Mouse (Mus musculus) hindbrain, embryonic 10.5 days (tissue): ENCODE results near the gene Cd86. TPM values are rescaled to one million over a fixed set of nuclear protein-coding genes. Genes with fewer than 3 reads are reported as not detected.

ENCODE experiments used
- DNase-seq: peaks from one replicate; pipeline ENCODE4 v3.0.0-alpha.2; 2017; ENCODE audit warnings: low spot score
- H3K27ac ChIP-seq: fragments of 300-500 bp; sonication (generic); 2 replicates; pipeline ENCODE4 v1.5.1; 2016; ENCODE audit warnings: mild to moderate bottlenecking, moderate library complexity
- H3K27me3 ChIP-seq: fragments of 300-500 bp; sonication (generic); 2 replicates; pipeline ENCODE4 v1.6.1; 2016; ENCODE audit warnings: mild to moderate bottlenecking; ENCODE audit not compliant: poor library complexity, insufficient read depth, severe bottlenecking
- H3K36me3 ChIP-seq: fragments of 300-500 bp; sonication (generic); 2 replicates; pipeline ENCODE4 v1.6.1; 2016; ENCODE audit warnings: mild to moderate bottlenecking, moderate library complexity
- H3K4me1 ChIP-seq: fragments of 300-500 bp; sonication (generic); replicated peaks from 2 replicates; pipeline ENCODE4 v1.6.1; 2016; ENCODE audit warnings: mild to moderate bottlenecking
- H3K4me3 ChIP-seq: fragments of 300-500 bp; sonication (generic); 2 replicates; pipeline ENCODE4 v1.5.1; 2016; ENCODE audit warnings: mild to moderate bottlenecking, moderate library complexity
- H3K9me3 ChIP-seq: fragments of 300-500 bp; sonication (generic); 2 replicates; pipeline ENCODE4 v1.6.1; 2016; ENCODE audit warnings: mild to moderate bottlenecking, moderate library complexity
- WGBS: fragments of 180-500 bp; shearing (Covaris S2); methylation state at CpG from one replicate; pipeline ENCODE4 v1.1.7; 2016; 5-methylcytosine and 5-hydroxymethylcytosine counted together
- polyA plus RNA-seq: library from polyadenylated mRNA; unstranded; fragments of >200 nt; fragmentation: Nextera tagmentation; extraction: Ambion mirVana; gene quantifications from 2 replicates; pipeline ENCODE4 v1.2.1, GENCODE M21; 2016

The Cd86 gene
- polyA plus RNA-seq, 1 experiment from 2014 or later, result 1.2 TPM

- Histone ChIP-seq H3K4me3 (no peak overlapping the region), H3K4me1 (peaks cover 16% of the 10 kb centered on the region), H3K9me3 (no peaks in the 10 kb centered on the region), H3K36me3 (no peaks in the 10 kb centered on the region), H3K27me3 (no peaks in the 10 kb centered on the region), H3K27ac (no peak overlapping the region)
- 28% methylated on average over 3 of the region's 3 CpGs for WGBS
- DNase-seq, result no peak
Measured at GRCm38 (mm10) chr16:36649304-36649703, 16.6 kb downstream of the Cd86 start.

- H3K4me1 ChIP-seq, result peaks cover 16% of the 10 kb centered on the region
- DNase-seq, result no peak
- 86% methylated on average over 6 of the region's 6 CpGs for WGBS
- no peak overlapping the region for H3K4me3 ChIP-seq
- H3K27ac ChIP-seq, result no peak overlapping the region
- H3K9me3 ChIP-seq, result no peaks in the 10 kb centered on the region
- H3K36me3 ChIP-seq, result no peaks in the 10 kb centered on the region
- no peaks in the 10 kb centered on the region for H3K27me3 ChIP-seq
Measured at GRCm38 (mm10) chr16:36645124-36645523, 20.8 kb downstream of the Cd86 start.

GRCm38 (mm10) chr16:36642696-36643046 lies 23.2 kb downstream of the Cd86 start:
- no peaks in the 10 kb centered on the region for H3K4me1 ChIP-seq
- 79% methylated on average over 5 of the region's 5 CpGs for WGBS
- DNase-seq, result no peak
- H3K27ac ChIP-seq, result no peak overlapping the region
- no peak overlapping the region for H3K4me3 ChIP-seq
- H3K36me3 ChIP-seq, result no peaks in the 10 kb centered on the region
- H3K9me3 ChIP-seq, result no peaks in the 10 kb centered on the region
- H3K27me3 ChIP-seq, result no peaks in the 10 kb centered on the region

DNA sequence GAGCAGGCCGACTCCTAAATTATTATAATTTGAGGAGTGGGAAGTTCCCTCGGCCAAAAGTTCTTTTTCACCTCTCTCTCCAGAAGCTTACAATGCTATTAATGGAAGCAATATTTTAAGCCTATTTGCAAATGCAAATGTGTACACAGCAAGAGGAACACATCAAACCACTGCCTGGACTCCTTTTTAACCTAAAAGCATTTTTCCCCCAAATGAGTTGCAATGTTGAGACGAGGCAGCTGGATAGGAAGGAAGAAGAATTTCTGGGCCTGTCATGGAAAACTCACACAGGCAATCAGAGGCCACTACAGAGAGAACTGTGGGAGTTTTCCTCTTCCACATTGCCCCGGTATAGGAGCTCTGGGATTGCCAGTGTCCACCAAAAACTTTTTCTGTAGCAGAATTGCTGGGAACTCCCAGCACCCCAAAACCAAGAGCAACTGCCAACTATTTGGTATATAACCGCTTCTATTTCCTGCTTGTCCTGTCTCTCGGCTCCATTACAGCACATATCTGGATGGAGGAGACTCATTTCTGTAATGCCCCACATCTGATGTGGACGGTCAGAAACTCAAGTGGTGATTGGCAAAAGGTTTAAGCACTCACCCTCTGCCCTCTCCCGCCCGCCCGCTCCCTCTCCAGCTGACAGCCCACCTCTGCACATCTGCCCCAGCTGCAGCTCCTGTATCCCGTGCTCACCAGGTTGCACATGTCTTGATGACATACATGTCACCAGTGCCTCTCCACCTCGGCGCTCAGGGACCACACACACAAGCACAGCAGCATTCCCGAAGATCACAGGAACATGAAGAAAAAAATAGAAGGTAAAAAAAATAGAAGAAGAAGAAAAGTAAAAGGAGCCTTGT lies 23.8 kb downstream of the Cd86 start:
- Histone ChIP-seq H3K9me3 (no peaks in the 10 kb centered on the region), H3K27ac (no peak overlapping the region), H3K4me3 (no peak overlapping the region), H3K4me1 (no peaks in the 10 kb centered on the region), H3K36me3 (no peaks in the 10 kb centered on the region), H3K27me3 (no peaks in the 10 kb centered on the region)
- 84% methylated on average over 14 of the region's 14 CpGs for WGBS
- no peak for DNase-seq

- DNase-seq, result no peak
- WGBS, result 65% methylated on average over 5 of the region's 5 CpGs
- Histone ChIP-seq H3K9me3 (no peaks in the 10 kb centered on the region), H3K4me1 (no peaks in the 10 kb centered on the region), H3K4me3 (no peak overlapping the region), H3K27ac (0 out of 2 replicates have a peak overlapping the region, but pooled peaks have one; percentile 8), H3K27me3 (no peaks in the 10 kb centered on the region), H3K36me3 (no peaks in the 10 kb centered on the region)
Measured at GRCm38 (mm10) chr16:36640993-36641392, 24.9 kb downstream of the Cd86 start.

GRCm38 (mm10) chr16:36639812-36640504 lies 25.9 kb downstream of the Cd86 start:
- Histone ChIP-seq H3K27me3 (no peaks in the 10 kb centered on the region), H3K4me3 (no peak overlapping the region), H3K27ac (no peak overlapping the region), H3K9me3 (no peaks in the 10 kb centered on the region), H3K36me3 (no peaks in the 10 kb centered on the region), H3K4me1 (no peaks in the 10 kb centered on the region)
- 89% methylated on average over 16 of the region's 16 CpGs for WGBS
- DNase-seq, result no peak

DNA sequence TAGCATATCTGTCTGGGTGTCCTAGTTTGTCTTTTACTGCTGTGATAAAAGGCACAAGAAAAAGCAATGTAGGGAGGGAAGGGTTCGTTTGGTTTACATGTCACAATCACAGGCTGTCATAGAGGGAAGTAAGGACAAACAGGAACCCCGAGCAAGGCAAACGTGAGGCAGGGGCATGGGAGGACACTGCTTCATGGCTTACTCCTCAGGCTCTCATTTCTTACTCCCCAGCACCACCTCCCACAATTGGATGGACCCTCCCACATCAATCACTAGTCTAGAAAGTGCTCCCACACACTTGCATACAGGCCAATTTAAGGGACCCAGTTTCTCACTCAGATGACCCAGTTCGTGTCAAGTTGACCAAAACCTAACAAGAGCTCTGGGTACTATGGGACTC lies 29.1 kb downstream of the Cd86 start:
- H3K4me1 ChIP-seq, result no peaks in the 10 kb centered on the region
- no peak for DNase-seq
- H3K9me3 ChIP-seq, result no peaks in the 10 kb centered on the region
- 83% methylated on average over 4 of the region's 4 CpGs for WGBS
- H3K27me3 ChIP-seq, result no peaks in the 10 kb centered on the region
- no peaks in the 10 kb centered on the region for H3K36me3 ChIP-seq
- H3K27ac ChIP-seq, result no peak overlapping the region
- H3K4me3 ChIP-seq, result no peak overlapping the region

- H3K36me3 ChIP-seq, result no peaks in the 10 kb centered on the region
- no peak overlapping the region for H3K27ac ChIP-seq
- no peaks in the 10 kb centered on the region for H3K4me1 ChIP-seq
- WGBS, result 86% methylated on average over 23 of the region's 23 CpGs
- H3K27me3 ChIP-seq, result no peaks in the 10 kb centered on the region
- H3K4me3 ChIP-seq, result no peak overlapping the region
- DNase-seq, result no peak
- no peaks in the 10 kb centered on the region for H3K9me3 ChIP-seq
Measured at GRCm38 (mm10) chr16:36634971-36635710, 30.7 kb downstream of the Cd86 start.

GRCm38 (mm10) chr16:36634421-36634820 lies 31.5 kb downstream of the Cd86 start:
- no peaks in the 10 kb centered on the region for H3K4me1 ChIP-seq
- 89% methylated on average over 2 of the region's 2 CpGs for WGBS

GRCm38 (mm10) chr16:36632229-36632628 lies 33.7 kb downstream of the Cd86 start:
- H3K4me1 ChIP-seq, result no peaks in the 10 kb centered on the region
- H3K4me3 ChIP-seq, result no peak overlapping the region
- no peaks in the 10 kb centered on the region for H3K9me3 ChIP-seq
- WGBS, result 93% methylated on average over 8 of the region's 8 CpGs
- H3K36me3 ChIP-seq, result no peaks in the 10 kb centered on the region
- H3K27ac ChIP-seq, result no peak overlapping the region
- DNase-seq, result no peak
- H3K27me3 ChIP-seq, result no peaks in the 10 kb centered on the region

More at GRCm38 (mm10) chr16:36634421-36634820, 31.5 kb downstream of the Cd86 start:
- no peaks in the 10 kb centered on the region for H3K27me3 ChIP-seq
- H3K4me3 ChIP-seq, result no peak overlapping the region
- no peaks in the 10 kb centered on the region for H3K9me3 ChIP-seq
- no peak for DNase-seq
- no peaks in the 10 kb centered on the region for H3K36me3 ChIP-seq
- no peak overlapping the region for H3K27ac ChIP-seq

DNA sequence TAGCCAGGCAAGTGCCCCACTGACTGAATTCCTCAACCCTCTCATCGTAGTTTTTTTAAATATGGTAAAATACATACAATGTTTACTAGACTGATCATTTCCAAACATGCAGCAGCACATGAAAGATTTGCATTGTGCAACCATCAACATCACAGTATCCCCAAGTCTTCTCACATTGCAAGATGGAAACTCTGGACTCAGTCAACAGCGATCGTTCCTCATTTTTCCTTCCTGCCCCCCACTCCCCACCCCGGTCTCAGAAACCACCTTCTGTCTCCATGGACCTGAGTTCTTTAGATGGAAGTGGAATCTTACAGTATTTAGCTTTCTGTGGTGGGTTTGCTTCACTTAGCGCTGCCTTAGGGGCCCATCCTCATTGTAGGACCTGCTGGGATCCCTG lies 34.3 kb downstream of the Cd86 start:
- WGBS, result 90% methylated on average over 5 of the region's 5 CpGs
- no peak for DNase-seq
- Histone ChIP-seq H3K27me3 (no peaks in the 10 kb centered on the region), H3K4me3 (no peak overlapping the region), H3K27ac (no peak overlapping the region), H3K4me1 (no peaks in the 10 kb centered on the region), H3K36me3 (no peaks in the 10 kb centered on the region), H3K9me3 (no peaks in the 10 kb centered on the region)

- no peaks in the 10 kb centered on the region for H3K27me3 ChIP-seq
- no peak overlapping the region for H3K27ac ChIP-seq
- no peaks in the 10 kb centered on the region for H3K36me3 ChIP-seq
- no peak overlapping the region for H3K4me3 ChIP-seq
- no peaks in the 10 kb centered on the region for H3K4me1 ChIP-seq
- DNase-seq, result no peak
- WGBS, result 94% methylated on average over 1 of the region's 1 CpGs
- no peaks in the 10 kb centered on the region for H3K9me3 ChIP-seq
Measured at GRCm38 (mm10) chr16:36627740-36628139, 38.1 kb downstream of the Cd86 start.
